Mouse (Mus musculus) layer of hippocampus, adult 18-20 months (tissue): ENCODE data around the gene Slc25a5. TPM values are rescaled to one million over a fixed set of nuclear protein-coding genes. Genes with fewer than 3 reads are reported as not detected.

ENCODE experiments used
- DNase-seq, 2 experiments: peaks; one replicate each; pipeline ENCODE4 v3.0.0; 2022; ENCODE audit warnings: low spot score in 2 of 2
- total RNA-seq, 2 experiments: library from RNA; stranded (reverse); gene quantifications; 2 replicates each; pipeline ENCODE4 v1.2.3; 2021

Slc25a5 gene
- total RNA-seq, 2 experiments from 2014 or later, result 320 to 325 TPM

GRCm38 (mm10) chrX:36799131-36799879, 3.9 kb downstream of the Slc25a5 start:
- DNase-seq, result no peak

GRCm38 (mm10) chrX:36803189-36803588, 7.7 kb downstream of the Slc25a5 start:
- DNase-seq, result no peak

GRCm38 (mm10) chrX:36804196-36804595, 8.7 kb downstream of the Slc25a5 start:
- DNase-seq, result no peak

- no peak for DNase-seq
Observed at GRCm38 (mm10) chrX:36805466-36806235, 10.2 kb downstream of the Slc25a5 start.

GRCm38 (mm10) chrX:36807360-36808317, 12.2 kb downstream of the Slc25a5 start:
- peak; percentile 80 to 91 for DNase-seq

GRCm38 (mm10) chrX:36808318-36808683, 12.8 kb downstream of the Slc25a5 start:
- DNase-seq, result no peak

GRCm38 (mm10) chrX:36811377-36811776, 15.9 kb downstream of the Slc25a5 start:
- peak in 1 of 2 experiments; percentile 16 for DNase-seq

- no peak for DNase-seq
Observed at GRCm38 (mm10) chrX:36814161-36814836, 18.8 kb downstream of the Slc25a5 start.

- no peak for DNase-seq
Observed at GRCm38 (mm10) chrX:36815022-36815421, 19.6 kb downstream of the Slc25a5 start.

- DNase-seq, result no peak
Observed at GRCm38 (mm10) chrX:36815439-36815838, 20.0 kb downstream of the Slc25a5 start.

GRCm38 (mm10) chrX:36816368-36816899, 21.0 kb downstream of the Slc25a5 start:
- no peak for DNase-seq

- no peak for DNase-seq
Observed at GRCm38 (mm10) chrX:36816953-36817441, 21.5 kb downstream of the Slc25a5 start.

GRCm38 (mm10) chrX:36819575-36819974, 24.1 kb downstream of the Slc25a5 start:
- DNase-seq, result no peak

GRCm38 (mm10) chrX:36820201-36820600, 24.8 kb downstream of the Slc25a5 start:
- peak in 1 of 2 experiments; percentile 39 for DNase-seq

- no peak for DNase-seq
Observed at GRCm38 (mm10) chrX:36823932-36824711, 28.7 kb downstream of the Slc25a5 start.

GRCm38 (mm10) chrX:36825032-36825431, 29.6 kb downstream of the Slc25a5 start:
- no peak for DNase-seq

- no peak for DNase-seq
Observed at GRCm38 (mm10) chrX:36826873-36827272, 31.4 kb downstream of the Slc25a5 start.

GRCm38 (mm10) chrX:36830271-36830670, 34.8 kb downstream of the Slc25a5 start:
- DNase-seq, result no peak

- DNase-seq, result peak in 1 of 2 experiments; percentile 15
Observed at GRCm38 (mm10) chrX:36831632-36832031, 36.2 kb downstream of the Slc25a5 start.
